Mouse (Mus musculus) layer of hippocampus, postnatal 36 days (tissue): Measurements from ENCODE around the gene Faf1. TPM values are rescaled to one million over a fixed set of nuclear protein-coding genes. Genes with fewer than 3 reads are reported as not detected.

Source experiments
- total RNA-seq, 2 experiments: library from RNA; stranded (reverse); gene quantifications; 2 replicates each; pipeline ENCODE4 v1.2.3; 2021

Gene Faf1
- total RNA-seq, 2 experiments from 2014 or later = 23.6 to 26.0 TPM

Other genes with a start within 250 kb of the Faf1 start
- gene Rnf11, start 191.9 kb upstream of the Faf1 start, total RNA-seq = 100 to 1,000 TPM; 181 to 188 TPM
- not detected for gene 4930522H14Rik, start 145.3 kb upstream of the Faf1 start, total RNA-seq
- 1 to 10 TPM; 3.6 to 4.1 TPM for gene Cdkn2c, start 9.4 kb upstream of the Faf1 start, total RNA-seq